Mouse (Mus musculus) midbrain, embryonic 13.5 days (tissue): ENCODE measurements at regions not wholly inside any gene's neighbourhood (a gene's known extent, or its start where the extent isn't known, plus 50 kb on each side); places are given as distances from the start of the nearest gene placed in this dataset.

Experiments used
- ATAC-seq: fragments of 200-750 bp; cut with Nextera tagmentation; 2 replicates; pipeline ENCODE4 v1.8.0; 2017; ENCODE audit warnings: mild to moderate bottlenecking, moderate TSS enrichment, moderate library complexity
- H3K27ac ChIP-seq: fragments of 300-500 bp; sonication (generic); 2 replicates; pipeline ENCODE4 v1.5.1; 2015; ENCODE audit warnings: inconsistent platforms, mild to moderate bottlenecking, moderate library complexity
- H3K27me3 ChIP-seq: fragments of 300-500 bp; sonication (generic); 2 replicates; pipeline ENCODE4 v1.6.1; 2015; ENCODE audit warnings: mild to moderate bottlenecking, inconsistent platforms
- H3K36me3 ChIP-seq: fragments of 300-500 bp; sonication (generic); 2 replicates; pipeline ENCODE4 v1.6.1; 2015; ENCODE audit warnings: mild to moderate bottlenecking, inconsistent platforms
- H3K4me1 ChIP-seq: fragments of 300-500 bp; sonication (generic); replicated peaks from 2 replicates; pipeline ENCODE4 v1.6.1; 2015; ENCODE audit warnings: inconsistent platforms
- H3K4me2 ChIP-seq: fragments of 300-500 bp; sonication (generic); replicated peaks from 2 replicates; pipeline ENCODE4 v1.6.1; 2015; ENCODE audit warnings: moderate library complexity, mild to moderate bottlenecking, inconsistent platforms
- H3K4me3 ChIP-seq: fragments of 300-500 bp; sonication (generic); replicated peaks from 2 replicates; pipeline ENCODE4 v1.5.1; 2015; ENCODE audit warnings: mild to moderate bottlenecking, inconsistent platforms
- H3K9ac ChIP-seq: fragments of 300-500 bp; sonication (generic); replicated peaks from 2 replicates; pipeline ENCODE4 v1.6.1; 2015; ENCODE audit warnings: mild to moderate bottlenecking, inconsistent platforms
- H3K9me3 ChIP-seq: fragments of 300-500 bp; sonication (generic); 2 replicates; pipeline ENCODE4 v1.6.1; 2016; ENCODE audit warnings: mild to moderate bottlenecking, inconsistent platforms
- WGBS: fragments of 180-500 bp; shearing (Covaris S2); methylation state at CpG from one replicate; pipeline ENCODE4 v1.1.7; 2015; 5-methylcytosine and 5-hydroxymethylcytosine counted together

- 9% methylated on average over 15 of the region's 15 CpGs for WGBS
- peak overlapping the region; percentile 4; the same call in 1 of the 2 replicates for H3K4me3 ChIP-seq
- H3K4me2 ChIP-seq, result peak overlapping the region; percentile 43
- peak overlapping the region; percentile 86 for H3K27ac ChIP-seq
- H3K36me3 ChIP-seq, result no peaks in the 10 kb centered on the region
- H3K9me3 ChIP-seq, result no peaks in the 10 kb centered on the region
- no peaks in the 10 kb centered on the region for H3K27me3 ChIP-seq
- peaks cover 34% of the 10 kb centered on the region for H3K4me1 ChIP-seq
- peak; percentile 80 for ATAC-seq
- H3K9ac ChIP-seq, result 0 out of 2 replicates have a peak overlapping the region, but pooled peaks have one; percentile 10
These were observed 330.3 kb downstream of the Ttll7 start for GRCm38 (mm10) chr3:147182366-147182875.

- no peak for ATAC-seq
- no peak overlapping the region for H3K4me2 ChIP-seq
- H3K27ac ChIP-seq, result 0 out of 2 replicates have a peak overlapping the region, but pooled peaks have one; percentile 32
- H3K27me3 ChIP-seq, result no peaks in the 10 kb centered on the region
- H3K4me1 ChIP-seq, result peaks cover 34% of the 10 kb centered on the region
- no peaks in the 10 kb centered on the region for H3K36me3 ChIP-seq
- H3K4me3 ChIP-seq, result no peak overlapping the region
- H3K9me3 ChIP-seq, result no peaks in the 10 kb centered on the region
- H3K9ac ChIP-seq, result no peak overlapping the region
- 56% methylated on average over 11 of the region's 11 CpGs for WGBS
These were observed 331.6 kb downstream of the Ttll7 start for GRCm38 (mm10) chr3:147183656-147184290.

GRCm38 (mm10) chr3:147189737-147190136 lies 337.6 kb downstream of the Ttll7 start:
- Histone ChIP-seq H3K4me2 (no peak overlapping the region), H3K27me3 (no peaks in the 10 kb centered on the region), H3K9ac (no peak overlapping the region), H3K27ac (no peak overlapping the region), H3K4me1 (no peaks in the 10 kb centered on the region), H3K36me3 (no peaks in the 10 kb centered on the region), H3K9me3 (no peaks in the 10 kb centered on the region), H3K4me3 (no peak overlapping the region)
- no peak for ATAC-seq
- WGBS, result 57% methylated on average over 2 of the region's 2 CpGs

GRCm38 (mm10) chr3:147196626-147197025 lies 344.5 kb downstream of the Ttll7 start:
- no peak for ATAC-seq
- Histone ChIP-seq H3K9me3 (no peaks in the 10 kb centered on the region), H3K27ac (no peak overlapping the region), H3K4me1 (no peaks in the 10 kb centered on the region; the same call in 1 of the 2 replicates), H3K9ac (no peak overlapping the region), H3K4me2 (no peak overlapping the region), H3K4me3 (no peak overlapping the region), H3K36me3 (no peaks in the 10 kb centered on the region), H3K27me3 (no peaks in the 10 kb centered on the region)
- 79% methylated on average over 8 of the region's 8 CpGs for WGBS

- no peak overlapping the region for H3K9ac ChIP-seq
- H3K4me1 ChIP-seq, result no peaks in the 10 kb centered on the region; the same call in 1 of the 2 replicates
- 58% methylated on average over 2 of the region's 2 CpGs for WGBS
- ATAC-seq, result no peak
- no peaks in the 10 kb centered on the region for H3K9me3 ChIP-seq
- H3K36me3 ChIP-seq, result no peaks in the 10 kb centered on the region
- no peaks in the 10 kb centered on the region for H3K27me3 ChIP-seq
- H3K4me2 ChIP-seq, result no peak overlapping the region
- H3K4me3 ChIP-seq, result no peak overlapping the region
- no peak overlapping the region for H3K27ac ChIP-seq
These were observed 345.0 kb downstream of the Ttll7 start for GRCm38 (mm10) chr3:147197215-147197614.

GRCm38 (mm10) chr3:147211127-147211940 lies 359.2 kb downstream of the Ttll7 start:
- no peak overlapping the region for H3K27ac ChIP-seq
- no peak overlapping the region for H3K9ac ChIP-seq
- 0 out of 2 replicates have a peak, but pooled peaks cover 3% of the 10 kb centered on the region for H3K4me1 ChIP-seq
- H3K4me3 ChIP-seq, result no peak overlapping the region
- H3K9me3 ChIP-seq, result no peaks in the 10 kb centered on the region
- no peak for ATAC-seq
- no peaks in the 10 kb centered on the region for H3K36me3 ChIP-seq
- no peak overlapping the region for H3K4me2 ChIP-seq
- 61% methylated on average over 5 of the region's 5 CpGs for WGBS
- no peaks in the 10 kb centered on the region for H3K27me3 ChIP-seq

- no peaks in the 10 kb centered on the region for H3K36me3 ChIP-seq
- WGBS, result 87% methylated on average over 2 of the region's 2 CpGs
These were observed 376.5 kb downstream of the Ttll7 start for GRCm38 (mm10) chr3:147228663-147229062.

GRCm38 (mm10) chr3:147230594-147230993 lies 378.4 kb downstream of the Ttll7 start:
- no peak overlapping the region for H3K9ac ChIP-seq
- no peak overlapping the region for H3K4me2 ChIP-seq
- WGBS, result 86% methylated on average over 7 of the region's 7 CpGs
- H3K27me3 ChIP-seq, result no peaks in the 10 kb centered on the region
- no peak for ATAC-seq
- H3K27ac ChIP-seq, result no peak overlapping the region
- H3K4me3 ChIP-seq, result no peak overlapping the region
- H3K36me3 ChIP-seq, result no peaks in the 10 kb centered on the region
- no peaks in the 10 kb centered on the region for H3K9me3 ChIP-seq
- H3K4me1 ChIP-seq, result no peaks in the 10 kb centered on the region

More at GRCm38 (mm10) chr3:147228663-147229062, 376.5 kb downstream of the Ttll7 start:
- no peak for ATAC-seq
- Histone ChIP-seq H3K27me3 (no peaks in the 10 kb centered on the region), H3K4me2 (no peak overlapping the region), H3K9me3 (no peaks in the 10 kb centered on the region), H3K9ac (no peak overlapping the region), H3K27ac (no peak overlapping the region), H3K4me3 (no peak overlapping the region), H3K4me1 (no peaks in the 10 kb centered on the region)

GRCm38 (mm10) chr3:147238398-147238797 lies 386.2 kb downstream of the Ttll7 start:
- H3K36me3 ChIP-seq, result no peaks in the 10 kb centered on the region
- no peak overlapping the region for H3K4me3 ChIP-seq
- no peak overlapping the region for H3K4me2 ChIP-seq
- no peaks in the 10 kb centered on the region; the same call in 1 of the 2 replicates for H3K27me3 ChIP-seq
- H3K4me1 ChIP-seq, result 0 out of 2 replicates have a peak, but pooled peaks cover 4% of the 10 kb centered on the region
- H3K9me3 ChIP-seq, result no peaks in the 10 kb centered on the region
- 96% methylated on average over 1 of the region's 1 CpGs for whole genome bisulfite sequencing
- H3K27ac ChIP-seq, result no peak overlapping the region
- no peak overlapping the region for H3K9ac ChIP-seq
- ATAC-seq, result no peak

- no peaks in the 10 kb centered on the region for H3K9me3 ChIP-seq
- 0 out of 2 replicates have a peak, but pooled peaks cover 4% of the 10 kb centered on the region for H3K4me1 ChIP-seq
- WGBS, result 13% methylated on average over 4 of the region's 4 CpGs
- no peaks in the 10 kb centered on the region for H3K36me3 ChIP-seq
- no peaks in the 10 kb centered on the region; the same call in 1 of the 2 replicates for H3K27me3 ChIP-seq
- H3K4me3 ChIP-seq, result no peak overlapping the region
- ATAC-seq, result no peak
- H3K27ac ChIP-seq, result no peak overlapping the region
- no peak overlapping the region for H3K4me2 ChIP-seq
- H3K9ac ChIP-seq, result no peak overlapping the region
These were observed 388.5 kb downstream of the Ttll7 start for GRCm38 (mm10) chr3:147240651-147241050.

- Histone ChIP-seq H3K4me3 (no peak overlapping the region), H3K27me3 (no peaks in the 10 kb centered on the region; the same call in 1 of the 2 replicates), H3K4me1 (0 out of 2 replicates have a peak, but pooled peaks cover 4% of the 10 kb centered on the region), H3K9ac (no peak overlapping the region), H3K27ac (no peak overlapping the region), H3K4me2 (no peak overlapping the region), H3K36me3 (no peaks in the 10 kb centered on the region), H3K9me3 (no peaks in the 10 kb centered on the region)
- ATAC-seq, result no peak
- 78% methylated on average over 5 of the region's 5 CpGs for WGBS
These were observed 392.8 kb downstream of the Ttll7 start for GRCm38 (mm10) chr3:147244911-147245430.

GRCm38 (mm10) chr3:147246141-147246540 lies 394.0 kb downstream of the Ttll7 start:
- Histone ChIP-seq H3K4me1 (no peaks in the 10 kb centered on the region), H3K27ac (no peak overlapping the region), H3K4me3 (no peak overlapping the region), H3K9ac (no peak overlapping the region), H3K4me2 (no peak overlapping the region), H3K27me3 (peaks cover 3% of the 10 kb centered on the region; the same call in 1 of the 2 replicates), H3K36me3 (no peaks in the 10 kb centered on the region), H3K9me3 (no peaks in the 10 kb centered on the region)
- ATAC-seq, result no peak
- WGBS, result 87% methylated on average over 5 of the region's 5 CpGs
